Mouse (Mus musculus) left cerebral cortex, adult 11 months (tissue): ENCODE data around the gene Cacna1d.

Experiments
- DNase-seq: peaks from one replicate; pipeline ENCODE4 v3.0.0; 2022; ENCODE audit warnings: low spot score

Cacna1d gene

GRCm38 (mm10) chr14:30491342-30491741 lies at the start of gene Cacna1d:
Gene Cacna1d, minus strand, starts transcription at chr14:30491455.
- no peak for DNase-seq

- DNase-seq = no peak
Measured at GRCm38 (mm10) chr14:30533780-30534450, 42.7 kb upstream of the Cacna1d start.

DNA sequence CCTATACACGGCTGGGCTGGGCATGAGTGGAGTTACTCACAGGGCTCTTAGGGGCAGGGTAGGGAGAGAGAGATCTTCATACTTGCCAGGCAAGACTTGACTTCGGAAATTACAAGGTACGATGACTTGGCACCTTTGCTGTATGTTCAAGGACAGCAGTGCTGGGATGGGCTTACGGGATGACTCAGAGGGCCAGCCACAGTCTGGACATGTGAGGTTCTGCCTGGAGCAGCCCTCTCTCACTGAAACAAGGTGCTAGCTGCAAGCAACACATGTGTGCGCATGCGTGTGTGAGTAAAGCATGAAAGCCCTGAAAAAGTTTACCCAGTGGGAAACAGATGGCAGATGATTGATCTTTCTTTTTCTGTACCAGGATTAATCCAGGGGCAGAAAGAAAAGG lies 40.6 kb upstream of the Cacna1d start:
- DNase-seq = no peak

- DNase-seq = no peak
Measured at GRCm38 (mm10) chr14:30531431-30531830, 40.2 kb upstream of the Cacna1d start.

GRCm38 (mm10) chr14:30530726-30531269 lies 39.5 kb upstream of the Cacna1d start:
- no peak for DNase-seq

DNA sequence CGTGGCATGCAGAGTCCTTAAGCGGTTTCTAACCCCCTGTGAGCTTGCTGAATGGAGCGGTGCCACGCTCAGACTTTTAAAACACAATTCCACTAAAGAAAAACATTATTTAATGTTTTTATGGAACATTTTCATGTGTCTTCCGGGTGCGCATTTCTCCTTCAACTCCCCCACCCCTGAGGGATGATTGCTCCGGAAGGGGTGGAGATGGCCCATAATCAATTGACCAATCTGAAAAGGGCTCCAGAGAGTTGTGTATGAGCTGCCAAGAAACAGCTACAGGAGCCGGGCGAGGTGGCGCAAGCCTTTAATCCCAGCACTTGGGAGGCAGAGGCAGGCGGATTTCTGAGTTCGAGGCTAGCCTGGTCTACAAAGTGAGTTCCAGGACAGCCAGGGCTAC lies 38.2 kb upstream of the Cacna1d start:
- DNase-seq = no peak

DNA sequence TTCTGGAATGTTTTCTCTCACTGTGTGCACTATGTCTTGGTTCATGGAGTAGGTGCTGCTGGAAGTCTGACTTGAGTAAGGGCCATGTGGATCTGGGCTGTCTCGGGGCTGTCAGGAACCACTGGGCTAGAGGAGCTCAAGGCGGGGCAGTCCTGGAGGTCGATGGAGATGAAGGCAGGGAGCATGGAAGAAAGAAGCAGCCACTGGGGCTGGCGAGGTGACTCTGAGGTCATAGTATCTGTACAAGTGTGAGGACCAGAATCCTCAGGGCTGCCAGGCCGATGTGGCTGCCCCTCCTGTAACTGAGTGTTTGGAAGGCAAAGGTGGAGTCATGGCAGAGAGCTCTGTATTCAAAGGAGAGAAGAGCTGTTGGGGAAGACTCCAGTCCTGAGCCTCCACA lies 37.7 kb upstream of the Cacna1d start:
- no peak for DNase-seq

- DNase-seq = no peak
Measured at GRCm38 (mm10) chr14:30528392-30528791, 37.1 kb upstream of the Cacna1d start.

DNA sequence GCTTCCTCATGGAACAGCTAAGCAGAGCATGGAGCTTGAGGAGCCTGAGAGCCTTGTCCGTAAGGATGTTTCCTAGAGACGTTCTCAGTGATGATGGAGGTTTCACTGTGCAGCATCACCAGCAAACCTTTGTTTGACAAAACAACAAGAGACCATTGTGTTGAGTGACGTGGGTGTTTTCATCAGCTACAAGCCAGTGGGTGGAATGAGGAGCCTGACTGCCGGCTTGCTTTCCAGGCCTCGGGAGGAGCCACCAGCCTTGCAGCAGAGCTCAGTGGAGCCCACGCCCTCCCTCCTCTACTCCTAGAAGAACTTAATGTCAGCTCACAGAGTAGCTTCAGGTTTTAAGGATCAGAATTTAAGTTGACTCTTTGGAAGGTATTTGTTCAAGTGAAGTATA lies 32.1 kb upstream of the Cacna1d start:
- DNase-seq = peak; percentile 31

DNA sequence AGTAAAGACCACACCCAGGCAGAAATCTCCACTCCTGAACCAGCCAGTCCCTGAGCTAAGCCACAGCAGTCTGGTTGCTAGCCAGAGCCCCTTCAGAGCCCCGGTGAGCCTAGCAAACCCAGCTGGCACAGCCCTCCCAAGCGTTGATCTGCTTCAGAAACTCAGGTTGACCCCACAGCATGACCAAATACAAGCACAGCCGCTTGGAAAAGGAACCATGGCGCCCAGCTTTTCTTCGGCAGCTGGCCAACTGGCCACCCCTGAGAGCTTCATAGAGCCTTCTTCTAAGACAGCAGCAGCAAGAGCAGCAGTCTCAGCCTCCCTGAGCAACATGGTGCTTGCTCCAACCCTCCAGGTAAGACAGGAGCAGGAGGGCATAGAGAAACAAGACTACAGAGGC lies 28.1 kb upstream of the Cacna1d start:
- DNase-seq = no peak

- no peak for DNase-seq
Measured at GRCm38 (mm10) chr14:30515931-30516723, 24.9 kb upstream of the Cacna1d start.

DNA sequence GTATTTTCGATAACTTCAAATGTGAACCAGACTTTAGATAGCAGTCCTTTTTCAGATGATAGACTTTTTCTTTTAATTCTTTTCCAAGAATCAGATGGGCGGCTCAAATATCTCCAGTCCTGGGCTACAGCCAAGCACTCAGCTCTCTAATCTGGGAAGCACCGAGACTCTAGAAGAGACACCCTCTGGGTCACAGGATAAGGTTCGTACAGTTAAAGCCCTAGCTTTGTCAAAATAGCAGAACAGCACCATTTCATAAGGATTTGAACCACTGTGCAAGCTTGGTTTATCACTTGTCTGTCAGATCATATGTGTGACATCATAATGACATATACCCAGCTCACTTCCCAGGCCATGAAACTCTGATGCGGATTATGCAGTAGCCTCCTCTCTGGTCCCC lies 21.6 kb upstream of the Cacna1d start:
- DNase-seq = no peak

DNA sequence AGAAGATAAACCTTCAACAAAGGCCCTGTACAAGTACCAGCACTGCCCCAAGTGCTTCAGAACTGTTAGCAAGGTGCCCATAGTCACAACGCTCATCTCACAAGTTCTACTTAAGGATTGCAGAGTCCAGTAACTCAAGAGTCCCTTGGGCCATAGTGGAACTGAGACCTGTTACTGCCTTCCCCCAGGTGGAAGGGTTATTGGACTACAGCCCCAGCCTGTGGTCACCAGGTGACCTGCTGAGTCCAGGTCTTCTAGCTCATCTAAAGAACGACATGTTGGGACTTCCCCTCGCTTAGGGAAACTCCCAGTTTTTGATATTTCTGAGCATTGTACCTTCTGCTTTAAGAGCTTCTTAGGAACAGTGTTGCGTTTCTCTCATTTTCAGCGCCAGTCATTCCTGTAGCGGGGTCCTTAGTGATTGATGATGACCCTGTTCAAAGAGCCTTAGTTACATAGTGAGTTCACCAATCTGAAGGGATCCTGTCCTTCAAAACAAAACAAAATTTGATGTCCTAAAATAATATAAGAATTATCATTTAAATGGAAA lies 19.0 kb upstream of the Cacna1d start:
- DNase-seq = no peak

GRCm38 (mm10) chr14:30504990-30505389 lies 13.7 kb upstream of the Cacna1d start:
- DNase-seq = no peak

DNA sequence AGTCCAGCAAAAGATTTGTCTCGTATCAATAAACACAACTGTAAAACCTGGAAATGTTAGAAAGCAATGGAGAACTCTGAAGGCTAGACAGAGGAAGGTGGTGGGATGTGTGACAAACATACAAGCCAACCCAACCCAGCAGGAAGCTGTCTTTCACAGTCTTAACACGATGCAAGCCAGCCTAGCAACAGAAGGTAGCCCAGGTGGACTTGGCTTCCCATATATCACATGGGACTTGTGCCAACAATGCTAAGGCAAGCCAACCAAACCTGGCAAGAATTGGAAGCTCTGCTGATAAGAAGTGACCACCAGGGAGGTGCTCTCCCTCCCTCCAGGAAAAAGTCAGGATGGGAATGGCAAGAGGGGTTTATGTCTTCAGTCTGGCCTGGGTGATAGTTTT lies 6.9 kb upstream of the Cacna1d start:
- no peak for DNase-seq

DNA sequence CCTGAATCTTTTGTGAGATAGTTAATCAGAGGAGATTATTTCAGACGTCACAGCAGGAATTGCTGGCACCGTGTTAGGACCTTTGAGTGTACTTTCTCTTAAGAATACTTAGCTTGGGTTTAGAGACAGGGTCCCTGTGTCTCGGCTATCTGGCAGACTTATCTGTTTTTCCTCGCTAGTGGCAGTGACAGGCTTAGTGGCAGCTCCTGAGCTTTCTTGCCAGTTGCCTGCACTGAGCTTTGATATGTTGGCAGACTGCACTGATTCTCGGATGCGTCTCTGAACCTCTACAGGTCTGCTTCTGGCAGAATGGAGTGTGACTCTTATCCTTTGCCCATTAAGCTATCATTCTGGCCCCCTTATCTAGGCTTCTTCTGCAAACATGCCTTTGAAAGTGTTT lies 3.7 kb upstream of the Cacna1d start:
- DNase-seq = no peak

GRCm38 (mm10) chr14:30493276-30493675 lies 2.0 kb upstream of the Cacna1d start:
- DNase-seq = no peak

DNA sequence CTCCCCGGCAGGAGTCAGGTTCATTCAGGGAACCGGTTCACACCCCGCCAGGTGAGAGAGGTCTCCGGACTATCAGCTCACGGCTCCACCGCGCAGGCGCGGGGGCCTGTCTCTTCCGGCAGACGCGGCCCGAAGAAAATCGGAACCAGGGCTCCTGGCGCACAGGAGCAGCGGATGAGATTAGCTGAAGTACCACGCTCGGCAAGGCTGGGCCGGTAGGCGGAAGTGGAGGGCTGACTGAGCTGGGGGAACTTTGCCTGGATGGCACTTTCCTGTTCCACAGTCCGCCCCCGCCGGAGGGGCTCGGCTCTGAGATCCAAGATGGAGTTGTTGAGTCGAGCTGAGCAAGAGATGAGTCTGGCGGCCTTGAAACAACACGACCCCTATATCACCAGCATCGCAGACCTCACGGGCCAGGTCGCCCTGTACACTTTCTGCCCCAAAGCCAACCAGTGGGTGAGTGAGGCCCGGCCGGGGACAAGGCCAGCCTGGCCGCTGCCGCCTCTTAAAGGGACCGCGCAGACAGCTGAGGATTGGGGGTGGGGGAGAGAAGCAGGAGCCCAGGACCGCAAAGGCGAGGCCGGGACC lies 11.8 kb downstream of the Cacna1d start, which contains the start of gene Dcp1a:
Dcp1a (plus strand) TSS at position 175 of the 588 bp plus-strand sequence.
- peak; percentile 94 for DNase-seq

DNA sequence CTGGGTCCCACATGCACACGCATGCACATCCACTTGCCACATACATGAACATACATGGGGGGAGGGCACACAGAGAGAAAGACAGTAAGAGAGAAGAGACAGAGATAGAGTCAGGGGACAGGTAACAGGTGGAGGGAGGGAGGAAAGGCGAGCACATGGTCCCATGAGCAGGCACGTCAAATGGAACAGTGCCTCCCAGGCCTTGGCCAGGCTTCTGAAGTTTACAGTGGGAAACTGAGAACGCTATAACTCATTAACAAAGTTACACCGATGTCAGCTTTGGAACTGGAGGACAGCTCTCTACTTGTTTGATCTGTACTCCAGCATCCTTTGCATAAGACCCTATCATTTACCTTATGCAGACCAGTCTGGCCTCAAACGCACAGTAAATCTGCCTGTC lies 16.8 kb downstream of the Cacna1d start:
- no peak for DNase-seq

DNA sequence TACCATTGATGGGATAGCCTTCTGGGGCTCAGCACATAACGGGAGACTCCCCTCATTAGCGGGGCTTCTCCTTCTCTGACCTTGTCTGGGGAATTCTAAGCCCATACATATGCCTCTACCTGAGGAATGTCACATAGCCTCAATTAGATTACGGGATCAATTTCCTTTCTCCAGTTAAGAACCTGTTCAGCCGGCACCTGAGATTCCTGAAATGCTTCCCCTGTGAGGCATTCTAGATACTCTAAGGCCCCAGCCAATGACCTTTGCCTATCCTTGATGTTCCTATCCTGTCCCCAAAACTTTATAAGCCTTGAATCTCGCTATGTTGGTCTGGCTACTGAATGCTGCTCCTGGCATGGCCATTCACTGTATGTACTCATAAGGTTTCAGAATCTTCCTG lies 17.6 kb downstream of the Cacna1d start:
- no peak for DNase-seq

DNA sequence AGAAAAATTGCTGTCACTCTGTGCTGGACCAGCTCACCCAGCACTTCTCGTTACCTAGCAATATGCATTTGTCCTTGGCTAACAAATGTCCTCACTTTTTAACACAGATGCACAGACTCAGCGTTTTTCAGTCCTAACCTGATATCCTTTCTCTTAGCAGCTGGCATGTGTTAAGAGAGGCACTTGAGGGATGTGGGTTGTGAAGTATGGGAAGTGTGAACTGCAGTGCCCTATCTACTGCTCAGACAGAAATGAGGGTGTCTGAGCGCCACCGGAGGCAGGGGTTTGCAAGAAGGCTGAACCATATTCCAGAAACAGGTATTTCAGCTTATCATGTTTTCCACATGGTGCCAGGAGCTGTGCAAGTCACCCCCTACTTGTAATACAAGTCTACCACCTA lies 27.9 kb downstream of the Cacna1d start:
- no peak for DNase-seq

GRCm38 (mm10) chr14:30459891-30460523 lies 31.2 kb downstream of the Cacna1d start:
- DNase-seq = peak; percentile 62
